Mouse (Mus musculus): ENCODE results near the gene Myo19. TPM values are rescaled to one million over a fixed set of nuclear protein-coding genes. Genes with fewer than 3 reads are reported as not detected.
A peak's percentile ranks its signal among the peaks of the same experiment; 100 is the strongest.

Myo19 gene
- polyA plus RNA-seq, 2 experiments, result 3.9 to 6.5 TPM

- H3K4me1 ChIP-seq (replicated peaks; ENCODE audit: control insufficient read depth in 2 of 2, insufficient read depth in 2 of 2, low read length in 1 of 2), result peaks cover 0 to 2% of the 10 kb centered on the region in 2 experiments; a peak in 1 of 4 replicates
- peaks cover 17% of the 10 kb centered on the region for H3K27me3 ChIP-seq (ENCODE audit: control insufficient read depth, insufficient read depth, low read length)
- WGBS (ENCODE audit: insufficient replicate concordance), result 53% methylated on average over 2 of the region's 2 CpGs
- H3K4me2 ChIP-seq (ENCODE audit: low read depth), result no peak overlapping the region
- no peak for DNase-seq (ENCODE audit: low read depth in 3 of 3, low spot score in 3 of 3)
- TF ChIP-seq CTCF (IDR thresholded peaks at IDR 0.05; ENCODE audit: low read depth), result no peak
- no peak overlapping the region for H3K27ac ChIP-seq
- no peak overlapping the region for H3K4me3 ChIP-seq (ENCODE audit: insufficient read depth in 1 of 2, low read depth in 2 of 2, low read length in 2 of 2)
- ATAC-seq (ENCODE audit: insufficient read depth), result no peak
- no peaks in the 10 kb centered on the region for H3K36me3 ChIP-seq (replicated peaks; ENCODE audit: control insufficient read depth, insufficient read depth, low read depth)
- no peaks in the 10 kb centered on the region for H3K9me3 ChIP-seq (ENCODE audit: control insufficient read depth, low read length)
- H3K9ac ChIP-seq (replicated peaks), result no peak overlapping the region
These were observed 72.7 kb downstream of the Myo19 start for GRCm38 (mm10) chr11:84952611-84953010.

- H3K36me3 ChIP-seq (replicated peaks; ENCODE audit: control insufficient read depth, insufficient read depth, low read depth), result no peaks in the 10 kb centered on the region
- H3K4me3 ChIP-seq (ENCODE audit: insufficient read depth in 1 of 2, low read depth in 2 of 2, low read length in 2 of 2), result no peak overlapping the region
- H3K4me1 ChIP-seq (replicated peaks; ENCODE audit: control insufficient read depth in 2 of 2, insufficient read depth in 2 of 2, low read length in 1 of 2), result no peaks in the 10 kb centered on the region
- no peak overlapping the region for H3K27ac ChIP-seq
- ATAC-seq (ENCODE audit: insufficient read depth) (no peak), DNase-seq (ENCODE audit: low read depth in 3 of 3, low spot score in 3 of 3) (no peak)
- no peak overlapping the region for H3K9ac ChIP-seq (replicated peaks)
- no peak for TF ChIP-seq CTCF (IDR thresholded peaks at IDR 0.05; ENCODE audit: low read depth)
- TF ChIP-seq EP300 (IDR thresholded peaks at IDR 0.05; ENCODE audit: low read depth), result no peak
- H3K9me3 ChIP-seq (ENCODE audit: control insufficient read depth, low read length), result no peaks in the 10 kb centered on the region
- WGBS (ENCODE audit: insufficient replicate concordance), result 13% methylated on average over 5 of the region's 5 CpGs
- H3K27me3 ChIP-seq (ENCODE audit: control insufficient read depth, insufficient read depth, low read length), result peaks cover 41% of the 10 kb centered on the region
- no peak overlapping the region for H3K4me2 ChIP-seq (ENCODE audit: low read depth)
These were observed 76.5 kb downstream of the Myo19 start for GRCm38 (mm10) chr11:84956400-84956799.

- TF ChIP-seq EP300 (IDR thresholded peaks at IDR 0.05; ENCODE audit: low read depth) (no peak), CTCF (IDR thresholded peaks at IDR 0.05; ENCODE audit: low read depth) (no peak)
- ATAC-seq (ENCODE audit: insufficient read depth) (no peak), DNase-seq (ENCODE audit: low read depth in 3 of 3, low spot score in 3 of 3) (no peak)
- Histone ChIP-seq H3K4me2 (ENCODE audit: low read depth) (peak overlapping the region; percentile 32; the same call in 1 of the 2 replicates), H3K36me3 (replicated peaks; ENCODE audit: control insufficient read depth, insufficient read depth, low read depth) (no peaks in the 10 kb centered on the region), H3K4me3 (ENCODE audit: insufficient read depth in 1 of 2, low read depth in 2 of 2, low read length in 2 of 2) (no peak overlapping the region), H3K9ac (replicated peaks) (no peak overlapping the region), H3K27me3 (ENCODE audit: control insufficient read depth, insufficient read depth, low read length) (peaks cover 41% of the 10 kb centered on the region), H3K27ac (no peak overlapping the region), H3K4me1 (replicated peaks; ENCODE audit: control insufficient read depth in 2 of 2, insufficient read depth in 2 of 2, low read length in 1 of 2) (no peaks in the 10 kb centered on the region), H3K9me3 (ENCODE audit: control insufficient read depth, low read length) (no peaks in the 10 kb centered on the region)
- WGBS (ENCODE audit: insufficient replicate concordance), result 2% methylated on average over 15 of the region's 15 CpGs
These were observed 77.2 kb downstream of the Myo19 start for GRCm38 (mm10) chr11:84957171-84957570.

- no peak for TF ChIP-seq CTCF (IDR thresholded peaks at IDR 0.05; ENCODE audit: low read depth)
- no peak for TF ChIP-seq EP300 (IDR thresholded peaks at IDR 0.05; ENCODE audit: low read depth)
- H3K4me3 ChIP-seq (ENCODE audit: insufficient read depth in 1 of 2, low read depth in 2 of 2, low read length in 2 of 2), result no peak within 1 kb of the TSS
- no peaks in the 10 kb centered on the region for H3K9me3 ChIP-seq (ENCODE audit: control insufficient read depth, low read length)
- ATAC-seq (ENCODE audit: insufficient read depth), result no peak
- no peak within 1 kb of the TSS for H3K27ac ChIP-seq
- 2% methylated on average over 49 of the region's 49 CpGs for WGBS (ENCODE audit: insufficient replicate concordance)
- H3K4me2 ChIP-seq (ENCODE audit: low read depth), result peak within 1 kb of the TSS; percentile 32; the same call in 1 of the 2 replicates
- H3K9ac ChIP-seq (replicated peaks), result no peak within 1 kb of the TSS
- DNase-seq (ENCODE audit: low read depth in 3 of 3, low spot score in 3 of 3), result no peak
- no peaks in the 10 kb centered on the region for H3K36me3 ChIP-seq (replicated peaks; ENCODE audit: control insufficient read depth, insufficient read depth, low read depth)
- no peaks in the 10 kb centered on the region for H3K4me1 ChIP-seq (replicated peaks; ENCODE audit: control insufficient read depth in 2 of 2, insufficient read depth in 2 of 2, low read length in 1 of 2)
- H3K27me3 ChIP-seq (ENCODE audit: control insufficient read depth, insufficient read depth, low read length), result peaks cover 41% of the 10 kb centered on the region
These were observed 77.8 kb downstream of the Myo19 start, which contains the start of gene Car4 for GRCm38 (mm10) chr11:84957591-84958270. Car4 (plus strand) TSS chr11:84957786.

GRCm38 (mm10) chr11:84958271-84958630 lies 78.3 kb downstream of the Myo19 start:
- Histone ChIP-seq H3K4me3 (ENCODE audit: insufficient read depth in 1 of 2, low read depth in 2 of 2, low read length in 2 of 2) (no peak overlapping the region), H3K27ac (no peak overlapping the region), H3K27me3 (ENCODE audit: control insufficient read depth, insufficient read depth, low read length) (peaks cover 41% of the 10 kb centered on the region), H3K4me2 (ENCODE audit: low read depth) (no peak overlapping the region), H3K4me1 (replicated peaks; ENCODE audit: control insufficient read depth in 2 of 2, insufficient read depth in 2 of 2, low read length in 1 of 2) (no peaks in the 10 kb centered on the region), H3K9me3 (ENCODE audit: control insufficient read depth, low read length) (no peaks in the 10 kb centered on the region), H3K36me3 (replicated peaks; ENCODE audit: control insufficient read depth, insufficient read depth, low read depth) (no peaks in the 10 kb centered on the region), H3K9ac (replicated peaks) (no peak overlapping the region)
- 7% methylated on average over 11 of the region's 11 CpGs for whole genome bisulfite sequencing (ENCODE audit: insufficient replicate concordance)
- ATAC-seq (ENCODE audit: insufficient read depth) (no peak), DNase-seq (ENCODE audit: low read depth in 3 of 3, low spot score in 3 of 3) (no peak)
- TF ChIP-seq EP300 (IDR thresholded peaks at IDR 0.05; ENCODE audit: low read depth), result no peak
- no peak for TF ChIP-seq CTCF (IDR thresholded peaks at IDR 0.05; ENCODE audit: low read depth)
